Mouse (Mus musculus): ENCODE measurements around the gene Fry.

- TF ChIP-seq CTCF (IDR thresholded peaks at IDR 0.05; ENCODE audit: low read depth) (peak; percentile 85), EP300 (IDR thresholded peaks at IDR 0.05; ENCODE audit: low read depth) (no peak)
Measured at GRCm38 (mm10) chr5:150441690-150442089, 323.2 kb downstream of the Fry start.
